Mouse (Mus musculus) thymus, postnatal 14 days (tissue): ENCODE results near the gene Zfp180.
"Not testable (repeated sequence)": the region's sequence is repeated elsewhere in the genome, so short reads cannot be mapped to it uniquely, and the experiment has no call there.

ENCODE experiments used
- DNase-seq: peaks from one replicate; pipeline ENCODE4 v3.0.0; 2021

Gene Zfp180

DNA sequence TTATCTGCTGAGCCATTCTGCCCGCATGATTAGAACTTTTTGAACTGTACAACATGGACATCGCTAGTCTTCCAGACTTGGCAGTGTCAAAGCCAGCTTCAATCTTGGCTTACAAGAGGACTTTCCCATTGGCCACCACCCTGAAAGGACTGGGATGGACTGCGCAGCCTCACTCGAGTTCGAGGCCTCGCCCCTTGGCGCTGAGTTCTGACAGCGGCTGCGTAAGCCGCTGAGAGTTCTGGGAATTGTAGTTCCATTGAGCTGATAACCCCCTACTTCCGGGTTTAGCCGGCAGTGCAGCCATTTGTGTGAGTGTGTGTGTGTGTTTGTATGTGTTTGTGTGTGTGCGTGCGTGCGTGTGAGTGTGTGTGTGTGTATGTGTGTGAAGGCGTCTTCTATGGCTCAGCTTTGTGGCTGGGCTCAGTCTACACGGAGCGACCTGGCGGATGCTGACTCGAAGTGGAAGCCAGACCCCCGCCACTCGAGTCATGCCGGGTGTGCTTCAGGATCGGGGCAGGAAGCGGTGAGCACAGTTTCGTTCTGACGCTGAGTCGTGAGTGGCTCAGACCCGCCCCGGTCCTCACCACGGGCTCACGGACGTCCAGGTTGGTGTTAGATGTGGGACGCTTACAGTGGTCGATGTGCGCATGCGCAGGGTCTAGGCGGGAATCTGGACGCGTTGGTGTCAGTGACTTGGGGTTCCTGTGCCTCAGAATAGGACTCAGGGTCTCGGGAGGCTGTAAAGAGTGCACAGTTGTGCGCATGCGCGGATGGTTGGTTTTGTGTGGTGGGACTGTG is at the start of gene Zfp180:
TSS of gene Zfp180 (plus strand) at position 291 of the 798 bp plus-strand sequence.
- peak; percentile 93 for DNase-seq

DNA sequence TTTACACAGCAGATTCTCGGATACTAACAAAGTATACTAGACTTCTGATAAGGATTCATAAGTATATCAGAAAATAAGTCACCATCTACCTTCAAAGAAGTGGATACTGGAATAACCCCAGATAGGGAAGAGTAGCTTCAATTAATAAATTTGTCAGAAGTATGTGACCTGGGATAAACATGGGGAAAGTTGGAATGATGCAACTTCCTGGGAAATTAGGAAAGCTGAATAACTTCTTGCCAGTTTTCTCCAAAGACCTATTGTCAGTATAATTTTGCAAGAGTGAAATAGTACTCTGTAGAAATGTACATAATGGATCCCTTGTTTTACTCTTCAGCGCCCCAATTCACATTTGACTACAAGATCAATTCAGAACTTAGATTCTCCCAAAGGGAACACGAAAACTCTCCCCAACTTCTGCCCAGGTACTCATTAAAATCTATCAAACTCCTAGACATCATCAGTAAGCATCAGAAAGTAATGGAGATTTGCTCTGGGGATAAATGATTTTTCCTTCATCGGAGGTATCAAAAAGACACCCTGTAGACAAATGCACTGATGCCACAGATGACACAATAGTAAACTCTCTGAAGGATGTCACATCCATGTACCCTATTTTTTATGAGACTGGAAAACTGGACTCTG is 28.9 kb upstream of the Zfp180 start, which contains the start of gene Vmn1r183:
TSS of gene Vmn1r183 (plus strand) at position 595 of the 645 bp plus-strand sequence.
- no peak for DNase-seq

DNA sequence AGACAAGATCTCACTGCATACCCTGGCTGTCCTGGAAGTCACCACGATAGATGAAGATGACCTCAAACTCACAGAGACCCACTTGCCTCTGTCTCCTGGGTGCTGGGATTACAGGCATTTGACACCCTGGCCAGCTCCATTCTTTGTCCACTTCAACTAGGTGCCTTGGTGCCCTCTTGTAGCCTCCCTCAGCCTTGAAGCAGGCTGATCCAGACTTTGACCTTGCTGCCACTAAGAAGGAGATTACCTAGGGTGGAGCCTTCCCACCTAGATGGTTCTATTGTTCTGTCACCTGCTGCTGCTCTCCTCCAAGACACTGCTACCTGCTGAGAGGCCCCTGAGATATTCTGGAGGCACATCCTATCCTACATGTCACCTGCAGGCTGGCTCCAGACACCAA is 7.3 kb upstream of the Zfp180 start:
- DNase-seq = not testable (repeated sequence)

DNA sequence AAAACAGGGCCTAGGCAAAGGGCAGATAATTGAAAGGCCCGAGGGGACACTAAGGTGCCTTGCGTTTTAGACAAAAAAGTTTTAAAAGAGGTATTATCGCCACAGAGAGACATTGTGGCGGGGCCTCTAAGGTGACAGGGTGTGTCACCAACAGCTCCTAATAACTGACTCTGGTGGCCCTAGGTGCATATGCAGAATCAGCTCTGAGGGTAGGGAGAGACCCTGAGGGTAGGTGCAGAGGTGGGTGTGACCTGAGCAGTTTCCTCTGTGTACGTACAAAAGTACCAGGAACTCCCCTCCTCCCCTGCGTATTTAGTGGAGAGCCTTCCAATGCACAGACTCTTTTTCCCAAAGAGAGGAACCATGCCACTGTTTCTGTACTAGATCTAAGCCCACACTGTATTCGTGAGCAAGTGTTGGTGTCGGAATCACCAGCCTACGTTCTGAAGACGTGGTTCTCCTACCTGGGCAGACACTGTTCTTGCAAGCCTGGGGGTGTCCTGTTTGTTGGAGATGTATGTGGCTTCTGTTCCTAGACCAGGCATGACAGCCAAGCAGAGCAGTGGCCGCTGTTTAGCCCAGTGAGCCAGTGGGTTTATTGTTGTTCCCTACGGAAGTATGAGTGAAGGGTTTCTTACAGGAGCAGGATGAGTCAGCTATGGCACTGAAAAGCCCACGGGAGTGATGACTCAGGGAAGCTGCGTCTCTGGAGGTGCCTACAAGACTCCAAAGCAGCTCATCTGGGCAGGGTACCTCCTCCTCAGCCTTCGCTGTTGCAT is 922 bp downstream of the Zfp180 start:
- peak; percentile 13 for DNase-seq

DNA sequence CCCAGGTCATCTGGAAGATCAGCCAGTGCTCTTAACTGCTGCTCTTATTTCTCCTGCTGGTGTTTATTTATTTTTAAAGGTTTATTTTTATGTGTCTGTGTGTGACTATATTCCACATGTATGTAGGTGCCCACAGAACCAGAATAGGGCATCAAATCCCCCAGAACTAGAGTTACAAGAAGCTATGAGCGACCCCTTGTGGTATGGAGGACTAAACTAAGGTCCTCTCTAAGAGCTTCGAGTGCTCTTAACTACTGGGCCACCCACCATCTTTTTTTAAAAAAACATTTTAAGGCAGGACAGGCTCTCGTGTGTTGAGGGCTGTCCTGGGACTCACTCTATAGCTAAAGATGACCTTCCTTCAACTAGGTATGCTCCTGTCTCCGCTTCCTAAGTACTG is 5.1 kb downstream of the Zfp180 start:
- no peak for DNase-seq

GRCm38 (mm10) chr7:24087485-24088125 is 5.9 kb downstream of the Zfp180 start:
- DNase-seq = no peak

DNA sequence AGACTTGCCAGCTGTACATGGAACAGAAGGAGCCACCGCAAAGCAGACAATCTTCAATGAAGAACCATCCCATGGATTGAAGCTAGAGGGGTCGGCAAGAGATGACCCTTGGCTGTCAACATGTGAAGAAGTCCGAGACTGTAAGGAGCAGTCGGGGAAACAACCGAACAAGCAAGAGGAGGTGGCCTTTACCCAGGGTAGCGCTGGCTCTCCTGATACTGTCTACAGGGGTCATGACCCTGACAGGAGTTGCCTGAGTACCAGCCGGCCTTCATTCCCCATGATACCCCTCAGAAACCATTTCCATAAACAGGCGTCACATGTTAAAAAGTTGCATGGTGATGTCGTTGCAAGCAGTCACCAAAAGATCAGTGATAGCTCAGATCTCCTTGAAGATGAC is 22.7 kb downstream of the Zfp180 start:
- DNase-seq = no peak

- no peak for DNase-seq
Measured at GRCm38 (mm10) chr7:24105144-24105703, 23.5 kb downstream of the Zfp180 start.

GRCm38 (mm10) chr7:24110839-24111238 is 29.1 kb downstream of the Zfp180 start:
- DNase-seq = no peak

- no peak for DNase-seq
Measured at GRCm38 (mm10) chr7:24111772-24112155, 30.0 kb downstream of the Zfp180 start.

DNA sequence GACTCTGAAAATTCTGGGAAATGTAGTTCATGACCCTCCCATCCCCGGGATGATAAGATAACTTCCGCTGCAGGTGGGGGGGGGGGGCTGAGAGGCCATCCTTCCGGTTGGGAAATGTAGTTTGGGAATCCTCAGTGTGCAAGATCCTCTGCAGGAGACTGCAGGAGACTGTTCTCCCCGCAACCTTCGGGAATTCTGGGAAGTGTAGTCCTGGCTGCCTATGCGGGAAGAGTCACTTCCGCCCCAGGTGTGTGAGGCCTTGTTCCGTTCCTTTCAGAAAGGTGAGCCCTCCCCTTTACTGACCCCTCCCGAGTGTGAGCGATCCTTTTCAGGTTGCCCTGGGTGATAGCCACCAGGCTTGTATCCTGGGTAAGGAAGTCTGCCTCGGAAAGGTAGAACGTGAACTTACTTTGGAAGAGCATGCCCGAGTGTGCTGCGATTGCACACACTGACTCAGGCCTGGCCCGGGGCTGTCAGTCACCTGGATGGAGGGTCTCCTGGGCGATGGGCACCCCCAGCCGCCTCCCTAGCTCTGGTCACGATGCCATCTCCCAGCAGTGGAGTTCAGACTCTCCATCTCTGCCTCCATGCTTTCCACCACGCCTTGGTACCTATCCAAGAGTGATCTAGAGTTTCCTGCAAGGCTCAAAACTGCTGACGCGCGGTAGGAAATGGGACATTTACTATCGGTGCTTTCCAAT is 30.6 kb downstream of the Zfp180 start, which contains the start of gene Zfp112:
TSS of gene Zfp112 (plus strand) at position 159 of the 701 bp plus-strand sequence.
- DNase-seq = no peak

GRCm38 (mm10) chr7:24113001-24113400 is 31.3 kb downstream of the Zfp180 start:
- no peak for DNase-seq

DNA sequence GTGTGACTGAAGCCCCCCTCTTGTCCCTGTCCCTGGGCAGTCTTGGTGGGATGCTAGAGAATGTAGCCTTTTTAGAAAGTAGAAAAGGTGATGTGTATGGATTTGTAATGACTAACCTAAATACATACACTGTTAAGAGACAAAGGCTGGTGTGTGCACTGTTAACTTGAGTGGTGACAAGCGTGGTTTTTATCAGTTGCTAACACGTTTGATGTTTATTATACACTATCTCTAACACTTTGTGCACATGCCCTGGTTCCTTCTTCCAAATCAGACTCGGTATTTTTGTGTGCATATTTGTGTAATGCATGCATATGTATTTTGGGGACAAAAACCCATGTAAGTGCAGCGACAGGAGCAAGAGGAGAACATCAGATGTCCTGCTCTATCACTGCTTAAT is 34.9 kb downstream of the Zfp180 start:
- DNase-seq = no peak

- DNase-seq = no peak
Measured at GRCm38 (mm10) chr7:24133425-24133995, 51.8 kb downstream of the Zfp180 start.

DNA sequence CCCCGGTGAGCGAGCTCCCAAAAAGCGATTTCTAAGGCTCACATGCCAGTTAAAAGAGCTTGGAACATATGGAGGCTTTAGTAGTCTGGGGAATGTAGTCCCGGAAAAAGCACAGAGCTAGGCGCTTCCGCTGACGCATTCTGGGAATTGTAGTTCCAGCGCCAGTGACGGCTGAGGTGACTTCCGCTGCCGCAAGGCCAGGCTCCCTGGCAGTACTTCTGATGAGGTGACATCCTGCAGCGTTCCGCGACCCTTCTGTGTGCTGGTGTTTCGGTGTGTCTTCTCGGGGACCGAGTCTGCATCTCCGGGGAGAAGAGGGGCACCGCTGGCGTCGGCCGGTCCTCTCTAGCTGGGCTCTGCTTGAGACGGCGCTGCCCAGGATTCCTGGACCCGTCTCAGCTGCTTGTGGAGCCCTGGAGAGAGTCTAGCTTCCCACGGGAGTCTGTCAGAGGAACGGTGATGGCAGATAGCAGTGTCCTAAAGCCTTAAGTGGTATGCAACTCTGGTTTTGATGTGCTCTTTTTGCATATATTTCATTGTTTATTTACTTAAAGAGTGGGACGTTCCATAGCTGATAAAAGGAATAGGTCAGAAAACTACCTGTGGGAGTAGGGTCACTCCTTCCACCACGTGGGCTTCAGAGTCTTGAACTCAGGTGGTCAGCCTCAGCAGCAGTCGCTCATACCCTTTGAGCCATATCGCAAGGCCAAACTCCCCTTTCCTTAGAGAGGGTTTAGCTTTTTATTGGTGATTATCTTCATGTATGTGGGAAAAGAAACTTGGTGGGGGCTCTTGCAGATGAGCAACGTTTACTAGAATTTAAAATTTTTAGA is 52.5 kb downstream of the Zfp180 start, which contains the start of gene Zfp235:
TSS of gene Zfp235 (plus strand) at position 174 of the 833 bp plus-strand sequence.
- DNase-seq = peak; percentile 89

- no peak for DNase-seq
Measured at GRCm38 (mm10) chr7:24142566-24142965, 60.8 kb downstream of the Zfp180 start.

GRCm38 (mm10) chr7:24153272-24153671 is 71.5 kb downstream of the Zfp180 start:
- DNase-seq = peak; percentile 33
